Mouse (Mus musculus) neural tube, embryonic 13.5 days (tissue): ENCODE data around the gene Rapgef4. TPM values are rescaled to one million over a fixed set of nuclear protein-coding genes. Genes with fewer than 3 reads are reported as not detected.

Source experiments
- ATAC-seq: fragments of 200-750 bp; cut with Nextera tagmentation; 2 replicates; pipeline ENCODE4 v1.8.0; 2017; ENCODE audit warnings: low read depth, mild to moderate bottlenecking, moderate TSS enrichment, moderate library complexity
- H3K27ac ChIP-seq: fragments of 300-500 bp; sonication (generic); replicated peaks from 2 replicates; pipeline ENCODE4 v1.5.1; 2015; ENCODE audit warnings: moderate library complexity, mild to moderate bottlenecking, inconsistent platforms
- H3K27me3 ChIP-seq: fragments of 300-500 bp; sonication (generic); 2 replicates; pipeline ENCODE4 v1.6.1; 2015; ENCODE audit warnings: mild to moderate bottlenecking, inconsistent platforms
- H3K36me3 ChIP-seq: fragments of 300-500 bp; sonication (generic); 2 replicates; pipeline ENCODE4 v1.6.1; 2015; ENCODE audit warnings: mild to moderate bottlenecking, inconsistent platforms
- H3K4me1 ChIP-seq: fragments of 300-500 bp; sonication (generic); replicated peaks from 2 replicates; pipeline ENCODE4 v1.6.1; 2015; ENCODE audit warnings: inconsistent platforms
- H3K4me2 ChIP-seq: fragments of 300-500 bp; sonication (generic); 2 replicates; pipeline ENCODE4 v1.6.1; 2015; ENCODE audit warnings: inconsistent platforms, mild to moderate bottlenecking, moderate library complexity
- H3K4me3 ChIP-seq: fragments of 300-500 bp; sonication (generic); 2 replicates; pipeline ENCODE4 v1.5.1; 2015; ENCODE audit warnings: mild to moderate bottlenecking, inconsistent platforms
- H3K9ac ChIP-seq: fragments of 300-500 bp; sonication (generic); 2 replicates; pipeline ENCODE4 v1.6.1; 2015; ENCODE audit warnings: moderate library complexity, mild to moderate bottlenecking, inconsistent platforms
- H3K9me3 ChIP-seq: fragments of 300-500 bp; sonication (generic); 2 replicates; pipeline ENCODE4 v1.6.1; 2016; ENCODE audit warnings: inconsistent platforms
- WGBS: fragments of 180-500 bp; shearing (Covaris S2); methylation state at CpG from one replicate; pipeline ENCODE4 v1.1.7; 2015; 5-methylcytosine and 5-hydroxymethylcytosine counted together
- polyA plus RNA-seq: library from polyadenylated mRNA; unstranded; fragments of >200 nt; fragmentation: Nextera tagmentation; extraction: Ambion mirVana; gene quantifications from 2 replicates; pipeline ENCODE4 v1.2.1, GENCODE M21; 2015

Rapgef4 gene
- polyA plus RNA-seq, 1 experiment from 2014 or later: 24.7 TPM

DNA sequence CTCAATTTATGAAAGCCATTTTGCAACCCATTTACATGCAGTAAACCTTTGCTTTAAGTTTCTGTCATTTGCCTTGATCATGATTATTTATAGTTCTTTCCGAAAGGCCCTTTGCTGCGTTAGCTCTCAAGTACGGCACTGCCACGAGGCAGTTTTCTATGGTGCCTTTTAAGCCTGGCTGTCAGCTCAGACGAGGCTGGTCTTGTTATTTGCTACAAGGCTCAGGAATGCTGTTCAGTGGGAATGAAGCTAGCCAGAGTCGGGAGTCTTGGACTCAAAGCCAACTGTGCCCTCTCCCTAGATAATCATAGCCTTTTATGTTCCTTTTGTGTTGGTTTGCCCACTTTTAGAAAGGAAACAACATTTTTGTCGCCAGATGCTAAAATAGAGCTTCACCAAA, 240.7 kb downstream of the Rapgef4 start:
- Histone ChIP-seq H3K27me3 (peaks cover 67% of the 10 kb centered on the region), H3K4me3 (no peak overlapping the region), H3K36me3 (no peaks in the 10 kb centered on the region), H3K9ac (no peak overlapping the region), H3K4me1 (0 out of 2 replicates have a peak, but pooled peaks cover 7% of the 10 kb centered on the region), H3K9me3 (no peaks in the 10 kb centered on the region), H3K27ac (no peak overlapping the region), H3K4me2 (no peak overlapping the region)
- ATAC-seq: no peak
- 37% methylated on average over 7 of the region's 7 CpGs for WGBS

DNA sequence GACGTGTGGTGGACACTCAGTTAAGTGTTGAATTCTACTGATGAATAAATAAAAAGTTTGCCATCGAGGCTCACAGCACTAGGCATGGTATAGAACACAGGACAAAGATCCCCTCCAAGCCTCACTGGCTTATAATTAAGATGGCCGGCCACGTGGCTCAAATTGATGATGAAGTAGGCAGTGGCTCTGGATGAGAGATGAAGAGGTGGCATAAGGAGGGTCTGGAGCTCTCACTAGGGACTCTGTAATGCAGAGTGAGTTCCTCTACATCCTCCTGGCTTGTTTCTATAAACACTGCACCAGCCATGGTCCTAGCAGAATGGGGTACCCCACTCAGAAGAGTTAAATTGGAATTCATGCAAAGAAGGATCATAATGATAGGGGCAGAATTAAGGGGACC, 241.2 kb downstream of the Rapgef4 start:
- Histone ChIP-seq H3K9ac (no peak overlapping the region), H3K4me1 (0 out of 2 replicates have a peak, but pooled peaks cover 7% of the 10 kb centered on the region), H3K27me3 (peaks cover 71% of the 10 kb centered on the region), H3K36me3 (no peaks in the 10 kb centered on the region), H3K4me2 (no peak overlapping the region), H3K9me3 (no peaks in the 10 kb centered on the region), H3K4me3 (no peak overlapping the region), H3K27ac (no peak overlapping the region)
- ATAC-seq: no peak
- WGBS: 85% methylated on average over 4 of the region's 4 CpGs

DNA sequence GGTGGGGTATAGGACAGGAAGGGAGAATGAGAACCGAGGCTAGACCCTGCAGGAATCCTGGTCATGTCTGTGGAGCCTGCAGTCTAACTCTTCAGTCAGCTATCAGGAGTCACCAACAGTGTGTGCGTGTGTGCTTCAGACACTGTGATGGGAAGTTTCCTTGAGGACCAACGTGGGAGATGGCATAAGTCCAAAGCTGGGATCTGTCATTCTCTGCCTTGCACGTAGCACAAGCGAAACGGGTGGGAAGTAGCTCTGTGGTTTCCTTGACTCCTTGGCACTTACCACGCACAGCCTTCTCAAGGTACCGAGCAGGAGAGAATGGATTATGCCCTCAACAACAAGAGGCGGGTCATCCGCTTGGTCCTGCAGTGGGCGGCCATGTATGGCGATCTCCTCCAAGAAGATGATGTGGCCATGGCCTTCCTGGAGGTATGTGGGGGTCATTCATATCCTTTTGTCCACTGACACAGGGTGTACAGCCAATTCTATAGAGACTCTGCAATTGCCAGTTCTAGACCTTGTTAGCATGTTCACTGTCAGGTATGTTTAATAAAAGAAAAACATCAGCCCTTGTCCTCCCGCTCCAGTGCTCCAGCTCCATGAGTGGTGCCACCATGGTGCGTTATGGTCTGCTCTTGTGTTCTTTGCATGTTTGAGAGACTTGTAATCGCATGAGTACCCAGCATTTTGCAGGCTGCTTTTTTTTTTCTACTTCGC, 241.9 kb downstream of the Rapgef4 start:
- Histone ChIP-seq H3K9me3 (no peaks in the 10 kb centered on the region), H3K4me3 (no peak overlapping the region), H3K9ac (no peak overlapping the region), H3K4me1 (0 out of 2 replicates have a peak, but pooled peaks cover 7% of the 10 kb centered on the region), H3K27ac (no peak overlapping the region), H3K36me3 (no peaks in the 10 kb centered on the region), H3K27me3 (peaks cover 72% of the 10 kb centered on the region), H3K4me2 (no peak overlapping the region)
- 86% methylated on average over 16 of the region's 16 CpGs for WGBS
- no peak for ATAC-seq

DNA sequence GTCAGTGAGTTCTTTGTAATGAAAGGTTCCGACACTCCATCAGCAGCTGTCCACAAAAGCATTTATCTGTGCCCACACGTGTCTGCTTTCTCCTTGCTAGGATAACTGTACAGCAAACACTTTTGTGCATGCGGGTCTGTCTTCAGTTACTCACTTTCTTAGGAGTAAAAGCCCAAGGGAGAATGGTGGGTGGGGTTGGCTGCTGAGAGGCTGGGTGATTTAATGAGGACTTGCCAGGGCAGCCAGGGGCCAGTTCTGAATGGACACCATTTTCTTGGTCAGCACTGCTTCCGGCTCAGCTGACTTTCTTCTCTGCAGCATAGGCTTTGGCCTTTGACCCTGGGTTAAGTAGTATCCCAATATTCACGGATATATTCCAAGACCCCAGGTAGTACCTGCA, 242.4 kb downstream of the Rapgef4 start:
- ATAC-seq: no peak
- Histone ChIP-seq H3K27ac (no peak overlapping the region), H3K36me3 (no peaks in the 10 kb centered on the region), H3K27me3 (peaks cover 72% of the 10 kb centered on the region), H3K9ac (no peak overlapping the region), H3K4me2 (no peak overlapping the region), H3K9me3 (no peaks in the 10 kb centered on the region), H3K4me3 (no peak overlapping the region), H3K4me1 (peaks cover 7% of the 10 kb centered on the region)
- WGBS: 48% methylated on average over 5 of the region's 5 CpGs

DNA sequence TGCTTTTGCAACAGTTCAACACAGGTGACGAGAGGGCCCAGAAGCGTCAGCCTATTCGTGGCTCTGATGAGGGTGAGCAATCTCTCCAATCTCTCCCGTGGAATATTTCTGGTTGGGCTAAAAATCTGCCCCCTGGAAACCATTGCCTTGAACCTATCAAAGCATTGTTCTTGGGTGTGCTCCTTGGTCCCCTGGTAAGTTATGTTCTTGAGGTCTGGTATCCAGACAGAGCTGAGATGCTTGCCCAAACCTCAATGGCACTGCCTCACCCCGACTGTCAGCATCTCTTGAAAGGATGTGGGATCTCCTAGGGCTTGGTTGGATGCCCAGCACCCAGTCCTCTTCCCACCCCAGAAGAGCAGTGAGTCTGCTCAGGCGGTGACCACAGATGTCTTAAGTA, 245.0 kb downstream of the Rapgef4 start:
- Histone ChIP-seq H3K4me3 (no peak overlapping the region), H3K27ac (no peak overlapping the region), H3K36me3 (no peaks in the 10 kb centered on the region), H3K27me3 (peaks cover 78% of the 10 kb centered on the region), H3K4me2 (no peak overlapping the region), H3K9me3 (no peaks in the 10 kb centered on the region), H3K4me1 (peaks cover 23% of the 10 kb centered on the region), H3K9ac (no peak overlapping the region)
- ATAC-seq: no peak
- 93% methylated on average over 6 of the region's 6 CpGs for WGBS

DNA sequence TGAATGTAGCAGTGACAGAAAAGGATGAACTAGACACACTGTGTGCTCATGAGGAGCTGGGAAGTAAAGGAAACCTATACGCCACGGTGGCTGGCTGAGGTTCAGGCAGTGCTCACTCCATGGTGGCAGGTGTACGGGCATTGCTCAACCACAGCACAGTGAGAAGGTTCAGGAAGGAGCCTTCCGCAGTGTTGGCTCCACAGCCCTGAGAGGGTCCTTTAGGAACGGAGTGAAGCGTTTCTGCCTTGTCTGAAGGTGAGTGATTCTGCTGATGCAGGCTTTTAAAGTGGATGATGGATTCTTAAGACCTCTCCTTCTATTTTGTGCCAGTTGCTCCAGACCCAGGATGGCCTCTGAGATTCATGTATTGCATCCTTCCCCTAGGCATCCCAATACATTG, 246.4 kb downstream of the Rapgef4 start:
- ATAC-seq: no peak
- peaks cover 20% of the 10 kb centered on the region for H3K4me1 ChIP-seq
- no peak overlapping the region for H3K4me2 ChIP-seq
- H3K36me3 ChIP-seq: 0 out of 2 replicates have a peak, but pooled peaks cover 7% of the 10 kb centered on the region
- 84% methylated on average over 6 of the region's 6 CpGs for WGBS
- peaks cover 79% of the 10 kb centered on the region for H3K27me3 ChIP-seq
- no peak overlapping the region for H3K4me3 ChIP-seq
- H3K9ac ChIP-seq: no peak overlapping the region
- H3K27ac ChIP-seq: no peak overlapping the region
- H3K9me3 ChIP-seq: no peaks in the 10 kb centered on the region

DNA sequence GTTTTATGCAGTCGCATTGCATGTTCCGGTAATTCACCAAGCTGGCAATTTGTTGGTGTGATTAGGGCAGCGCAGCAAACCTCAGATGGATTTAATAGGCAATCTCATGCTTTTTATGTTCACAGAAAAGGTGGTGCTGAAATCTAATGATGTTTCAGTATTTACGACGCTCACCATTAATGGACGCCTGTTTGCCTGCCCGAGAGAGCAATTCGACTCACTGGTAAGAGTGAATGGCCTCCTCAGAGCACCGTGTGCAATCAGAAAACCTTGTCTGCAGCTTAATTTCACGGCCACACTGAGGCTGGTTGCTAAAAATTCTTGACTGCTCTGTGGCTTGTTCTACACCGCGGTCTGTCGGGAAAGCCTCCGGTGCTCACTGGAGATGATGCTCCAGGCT, 247.8 kb downstream of the Rapgef4 start:
- peak overlapping the region; percentile 73 for H3K27ac ChIP-seq
- peak; percentile 83 for ATAC-seq

DNA sequence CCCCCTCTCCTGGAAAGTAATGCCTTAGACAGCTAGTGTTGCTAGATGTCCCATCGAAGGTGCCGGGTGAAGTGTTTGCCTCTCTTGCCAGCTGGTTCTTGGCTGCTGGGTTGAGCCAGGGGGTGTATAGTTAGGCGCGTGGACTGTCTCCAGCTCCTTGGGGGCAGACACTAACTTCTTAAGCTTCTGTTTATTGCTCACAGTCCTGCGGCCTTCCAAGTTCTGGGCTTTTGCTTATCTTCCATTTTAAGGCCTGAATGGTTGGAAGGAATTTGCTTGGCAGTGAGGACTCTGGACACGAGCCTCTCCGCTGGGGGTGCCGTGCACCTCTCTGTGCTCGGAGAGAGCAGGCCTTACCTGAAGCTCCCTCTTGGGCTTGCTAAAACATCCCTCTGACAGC, 249.5 kb downstream of the Rapgef4 start:
- no peak overlapping the region for H3K9ac ChIP-seq
- peaks cover 22% of the 10 kb centered on the region for H3K4me1 ChIP-seq
- H3K4me2 ChIP-seq: no peak overlapping the region
- H3K4me3 ChIP-seq: no peak overlapping the region
- peaks cover 73% of the 10 kb centered on the region for H3K27me3 ChIP-seq
- WGBS: 91% methylated on average over 9 of the region's 9 CpGs
- 0 out of 2 replicates have a peak, but pooled peaks cover 11% of the 10 kb centered on the region for H3K36me3 ChIP-seq
- H3K27ac ChIP-seq: no peak overlapping the region
- H3K9me3 ChIP-seq: no peaks in the 10 kb centered on the region
- no peak for ATAC-seq

More for the DNA sequence above, 247.8 kb downstream of the Rapgef4 start:
- 0 out of 2 replicates have a peak overlapping the region, but pooled peaks have one; percentile 31 for H3K9ac ChIP-seq
- 15% methylated on average over 14 of the region's 14 CpGs for WGBS
- peaks cover 17% of the 10 kb centered on the region for H3K4me1 ChIP-seq
- H3K4me3 ChIP-seq: 0 out of 2 replicates have a peak overlapping the region, but pooled peaks have one; percentile 3
- H3K27me3 ChIP-seq: peaks cover 79% of the 10 kb centered on the region
- no peaks in the 10 kb centered on the region for H3K9me3 ChIP-seq
- H3K4me2 ChIP-seq: peak overlapping the region; percentile 37
- H3K36me3 ChIP-seq: 0 out of 2 replicates have a peak, but pooled peaks cover 11% of the 10 kb centered on the region

DNA sequence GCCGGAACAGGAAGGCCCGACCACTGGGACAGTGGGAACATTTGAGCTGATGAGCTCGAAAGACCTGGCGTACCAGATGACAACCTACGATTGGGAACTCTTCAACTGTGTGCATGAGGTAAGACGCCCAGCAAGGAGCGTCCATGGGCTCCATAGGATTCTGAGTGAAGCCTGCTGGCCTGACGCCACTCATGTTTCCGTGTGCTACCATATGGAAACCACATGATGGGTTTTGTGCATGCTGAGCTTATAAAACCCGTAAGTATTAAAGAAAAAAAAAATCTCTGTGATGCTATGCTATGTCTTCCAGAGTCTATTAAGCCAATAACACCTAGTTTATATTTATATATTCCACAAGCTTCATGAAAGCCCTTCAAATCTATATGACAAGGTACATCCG, 253.0 kb downstream of the Rapgef4 start:
- Histone ChIP-seq H3K4me2 (no peak overlapping the region), H3K9ac (no peak overlapping the region), H3K36me3 (0 out of 2 replicates have a peak, but pooled peaks cover 11% of the 10 kb centered on the region), H3K4me1 (peaks cover 20% of the 10 kb centered on the region), H3K27ac (no peak overlapping the region), H3K4me3 (no peak overlapping the region), H3K9me3 (no peaks in the 10 kb centered on the region), H3K27me3 (peaks cover 63% of the 10 kb centered on the region)
- WGBS: 88% methylated on average over 11 of the region's 11 CpGs
- no peak for ATAC-seq

DNA sequence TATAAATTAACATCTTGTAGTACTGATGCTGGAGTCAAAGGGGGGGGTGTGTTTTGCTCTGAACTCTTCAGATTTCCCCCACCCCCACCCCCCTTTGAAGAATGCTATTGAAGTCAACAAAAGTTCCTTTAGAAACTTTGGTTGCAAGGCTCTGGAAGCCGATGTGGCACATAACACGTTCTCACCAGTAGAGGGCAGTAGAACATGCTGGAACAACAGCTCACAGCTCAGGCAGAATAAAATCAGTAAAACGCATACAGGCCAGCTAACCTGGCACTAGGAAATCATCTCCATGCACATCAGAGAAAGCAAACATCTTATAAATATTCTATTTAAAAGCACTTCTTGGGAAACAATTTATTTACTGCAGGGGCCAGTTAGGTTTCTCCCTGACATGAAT, 253.9 kb downstream of the Rapgef4 start:
- peak; percentile 59; the same call in 1 of the 2 replicates for ATAC-seq
- H3K27ac ChIP-seq: peak overlapping the region; percentile 42; the same call in 1 of the 2 replicates
- peaks cover 69% of the 10 kb centered on the region for H3K27me3 ChIP-seq

DNA sequence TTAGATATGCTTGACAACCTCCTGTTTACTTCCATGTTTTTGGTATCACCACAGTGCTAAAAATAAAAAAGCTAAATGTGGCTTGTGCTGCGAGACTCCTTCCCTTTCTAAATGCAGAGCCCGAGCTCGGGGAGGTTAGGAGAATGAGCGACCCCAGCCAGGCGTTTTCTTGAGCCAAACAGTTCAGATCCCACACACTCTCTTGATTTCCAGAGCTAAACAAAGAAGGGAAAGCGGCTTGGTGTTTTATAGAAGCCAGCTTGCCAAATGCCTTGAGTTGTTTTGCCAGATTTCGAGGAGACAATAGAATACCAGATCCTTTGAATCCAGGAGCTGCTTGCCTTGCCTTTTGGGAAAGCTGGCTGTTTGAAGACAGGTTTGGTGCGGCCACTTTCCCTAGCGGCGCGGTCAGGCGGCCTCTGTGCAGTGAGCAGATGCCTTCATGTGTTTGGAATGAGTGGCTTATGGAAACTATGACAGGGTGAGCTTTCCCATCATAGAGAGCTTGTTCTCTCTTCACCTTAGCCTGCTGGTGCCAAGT, 254.4 kb downstream of the Rapgef4 start:
- ATAC-seq: no peak
- H3K4me3 ChIP-seq: no peak overlapping the region
- WGBS: 62% methylated on average over 12 of the region's 12 CpGs
- H3K36me3 ChIP-seq: 0 out of 2 replicates have a peak, but pooled peaks cover 11% of the 10 kb centered on the region
- peaks cover 69% of the 10 kb centered on the region for H3K27me3 ChIP-seq
- H3K27ac ChIP-seq: peak overlapping the region; percentile 42; the same call in 1 of the 2 replicates
- no peaks in the 10 kb centered on the region for H3K9me3 ChIP-seq
- H3K4me2 ChIP-seq: no peak overlapping the region
- no peak overlapping the region for H3K9ac ChIP-seq
- H3K4me1 ChIP-seq: peaks cover 12% of the 10 kb centered on the region; the same call in 1 of the 2 replicates

More for the DNA sequence above, 253.9 kb downstream of the Rapgef4 start:
- Histone ChIP-seq H3K4me1 (peaks cover 13% of the 10 kb centered on the region), H3K4me3 (no peak overlapping the region), H3K9me3 (no peaks in the 10 kb centered on the region), H3K4me2 (no peak overlapping the region), H3K9ac (no peak overlapping the region), H3K36me3 (0 out of 2 replicates have a peak, but pooled peaks cover 11% of the 10 kb centered on the region)
- WGBS: 2% methylated on average over 3 of the region's 3 CpGs

DNA sequence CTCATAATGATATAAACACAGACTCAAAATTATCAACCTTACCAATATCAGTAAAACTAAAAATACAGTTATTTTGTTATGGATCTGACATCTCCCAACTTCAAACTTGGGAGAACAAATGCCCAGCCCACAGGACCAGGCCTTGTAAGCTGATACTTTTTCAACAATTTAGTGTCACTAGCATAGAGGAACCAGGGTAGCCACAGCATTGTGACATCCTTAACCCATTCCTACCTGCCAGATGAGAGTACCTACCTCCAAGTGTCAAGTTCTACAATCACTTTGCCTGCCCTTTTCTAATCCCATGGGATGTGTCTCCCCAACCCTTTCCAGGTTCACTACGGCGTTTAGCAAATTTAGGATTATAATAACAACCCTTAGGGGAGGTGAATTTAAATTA, 257.4 kb downstream of the Rapgef4 start:
- H3K36me3 ChIP-seq: 0 out of 2 replicates have a peak, but pooled peaks cover 4% of the 10 kb centered on the region
- no peak overlapping the region for H3K4me2 ChIP-seq
- 86% methylated on average over 2 of the region's 2 CpGs for WGBS
- peaks cover 58% of the 10 kb centered on the region for H3K27me3 ChIP-seq
- no peak for ATAC-seq
- H3K4me1 ChIP-seq: peaks cover 12% of the 10 kb centered on the region; the same call in 1 of the 2 replicates
- H3K9ac ChIP-seq: no peak overlapping the region
- no peaks in the 10 kb centered on the region for H3K9me3 ChIP-seq
- no peak overlapping the region for H3K27ac ChIP-seq
- H3K4me3 ChIP-seq: no peak overlapping the region
